Mouse (Mus musculus): ENCODE measurements around the gene Tgds. TPM values are rescaled to one million over a fixed set of nuclear protein-coding genes. Genes with fewer than 3 reads are reported as not detected.

Gene Tgds
- polyA plus RNA-seq (2014; fragmentation: Illumina TruSeq; extraction: RNeasy Lipid Tissue Mini Kit (QIAGEN cat#74804); ENCODE audit: low read depth, low replicate concordance) = 38.2 TPM

DNA sequence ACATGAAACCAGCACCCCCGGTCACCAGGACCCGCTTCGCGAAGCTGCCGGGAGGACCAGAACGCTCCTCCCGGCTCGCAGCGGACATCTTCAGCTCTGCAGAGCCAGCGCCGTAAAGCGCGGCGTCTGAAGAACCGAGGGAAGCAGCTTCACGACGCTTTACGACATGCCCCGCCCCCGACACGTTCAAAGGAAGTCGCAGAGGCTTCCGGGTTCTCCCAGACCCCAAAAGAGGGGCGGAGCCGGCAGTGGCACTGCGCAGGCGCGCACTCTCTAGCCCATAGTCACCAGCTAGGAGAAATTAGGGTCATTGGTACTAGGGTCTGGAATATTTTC is at the start of gene Tgds:
TSS of gene Tgds (minus strand) at position 114 of the 336 bp plus-strand sequence.

DNA sequence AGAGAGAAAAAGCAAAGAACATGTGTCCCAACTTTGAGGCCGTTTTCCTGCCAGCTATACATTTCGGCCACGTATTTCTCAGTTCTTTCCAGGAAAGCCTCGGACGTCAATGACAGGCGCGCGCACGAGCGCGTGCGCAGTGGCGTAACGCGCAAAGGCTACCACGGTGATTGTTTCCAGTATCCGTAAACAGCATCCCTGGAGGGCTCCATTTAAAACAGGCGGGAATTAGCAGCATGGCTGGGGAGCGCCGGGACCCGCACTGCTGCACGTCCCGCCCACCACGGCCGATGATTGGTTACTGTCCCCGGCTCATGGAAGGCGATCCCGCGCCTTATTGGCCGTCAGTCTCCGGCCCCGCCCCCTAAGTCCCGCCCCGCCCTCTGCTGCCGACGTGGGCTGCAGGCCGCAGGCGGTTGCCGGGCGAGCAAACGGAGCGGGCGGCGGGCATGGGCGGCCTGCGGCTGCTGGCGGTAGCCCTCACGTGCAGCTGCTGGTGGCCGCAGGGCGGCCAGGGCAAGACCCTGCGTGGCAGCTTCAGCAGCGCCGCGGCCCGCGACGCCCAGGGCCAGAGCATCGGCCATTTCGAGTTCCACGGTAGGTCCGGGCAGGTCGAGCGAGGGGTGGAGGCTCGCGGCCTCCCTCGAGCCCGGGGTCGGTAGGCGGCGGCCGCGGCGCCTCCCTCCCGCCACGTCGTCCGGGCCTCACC is 4.3 kb upstream of the Tgds start, which contains the start of gene Gpr180:
TSS of gene Gpr180 (plus strand) at position 415 of the 709 bp plus-strand sequence.

Other genes with a start within 250 kb of the Tgds start
- not detected for gene Dct, start 80.5 kb downstream of the Tgds start, polyA plus RNA-seq (2014; fragmentation: Illumina TruSeq; extraction: RNeasy Lipid Tissue Mini Kit (QIAGEN cat#74804); ENCODE audit: low read depth, low replicate concordance)
- gene Gpr180, start 4.4 kb upstream of the Tgds start, polyA plus RNA-seq (2014; fragmentation: Illumina TruSeq; extraction: RNeasy Lipid Tissue Mini Kit (QIAGEN cat#74804); ENCODE audit: low read depth, low replicate concordance) = 3.7 TPM
- not detected for gene Sox21, start 104.3 kb upstream of the Tgds start, polyA plus RNA-seq (2014; fragmentation: Illumina TruSeq; extraction: RNeasy Lipid Tissue Mini Kit (QIAGEN cat#74804); ENCODE audit: low read depth, low replicate concordance)
- gene Gm9376, start 134.2 kb upstream of the Tgds start, polyA plus RNA-seq (2014; fragmentation: Illumina TruSeq; extraction: RNeasy Lipid Tissue Mini Kit (QIAGEN cat#74804); ENCODE audit: low read depth, low replicate concordance) = not detected

Data from kidney, adult 10 weeks (tissue).